Mouse (Mus musculus) hindbrain, postnatal 0 days (tissue): ENCODE measurements around the gene Klhl32. TPM values are rescaled to one million over a fixed set of nuclear protein-coding genes. Genes with fewer than 3 reads are reported as not detected.
"Not testable (repeated sequence)": the region's sequence is repeated elsewhere in the genome, so short reads cannot be mapped to it uniquely, and the experiment has no call there.

Experiments
- ATAC-seq: fragments of 200-750 bp; cut with Nextera tagmentation; 2 replicates; pipeline ENCODE4 v1.8.0; 2017; ENCODE audit warnings: mild to moderate bottlenecking, moderate TSS enrichment, moderate library complexity
- DNase-seq: peaks from one replicate; pipeline ENCODE4 v3.0.0-alpha.2; 2015; ENCODE audit warnings: low spot score
- H3K27ac ChIP-seq: fragments of 300-500 bp; sonication (generic); 2 replicates; pipeline ENCODE4 v1.5.1; 2014; ENCODE audit warnings: mild to moderate bottlenecking
- H3K27me3 ChIP-seq: fragments of 300-500 bp; sonication (generic); 2 replicates; pipeline ENCODE4 v1.6.1; 2014; ENCODE audit warnings: low read length, mixed read lengths; ENCODE audit not compliant: insufficient read depth
- H3K36me3 ChIP-seq: fragments of 300-500 bp; sonication (generic); 2 replicates; pipeline ENCODE4 v1.6.1; 2014; ENCODE audit warnings: low read length, mixed read lengths; ENCODE audit not compliant: insufficient read depth
- H3K4me1 ChIP-seq: fragments of 300-500 bp; sonication (generic); 2 replicates; pipeline ENCODE4 v1.6.1; 2014; ENCODE audit warnings: antibody characterized with exemption, low read length, mixed read lengths; ENCODE audit not compliant: insufficient read depth
- H3K4me2 ChIP-seq: fragments of 300-500 bp; sonication (generic); 2 replicates; pipeline ENCODE4 v1.6.1; 2014; ENCODE audit warnings: low read depth, mild to moderate bottlenecking, low read length, moderate library complexity, mixed read lengths
- H3K4me3 ChIP-seq: fragments of 300-500 bp; sonication (generic); 2 replicates; pipeline ENCODE4 v1.5.1; 2014; ENCODE audit warnings: low read length
- H3K9ac ChIP-seq: fragments of 300-500 bp; sonication (generic); replicated peaks from 2 replicates; pipeline ENCODE4 v1.6.1; 2014; ENCODE audit warnings: mild to moderate bottlenecking, low read length, moderate library complexity, mixed read lengths
- H3K9me3 ChIP-seq: fragments of 300-500 bp; sonication (generic); 2 replicates; pipeline ENCODE4 v1.6.1; 2016; ENCODE audit warnings: low read length, mixed read lengths
- CTCF ChIP-seq: IDR thresholded peaks from 2 replicates; pipeline ENCODE4 v1.5.1; 2016; ENCODE audit warnings: antibody characterized with exemption, control low read depth, low read depth
- WGBS: fragments of 180-500 bp; shearing (Covaris S2); extraction: QIAGEN DNeasy Blood & Tissue Kit; methylation state at CpG from one replicate; pipeline ENCODE4 v1.1.7; 2014; 5-methylcytosine and 5-hydroxymethylcytosine counted together
- polyA plus RNA-seq: library from polyadenylated mRNA; unstranded; fragments of >200 nt; fragmentation: Nextera tagmentation; extraction: Ambion mirVana; gene quantifications from 2 replicates; pipeline ENCODE4 v1.2.1, GENCODE M21; 2015
- total RNA-seq: library from RNA; depleted of rRNA; stranded (reverse); fragments of >200 nt; gene quantifications from 2 replicates; pipeline ENCODE4 v1.2.3, GENCODE M21; 2014

Klhl32 gene
- total and polyA plus RNA-seq, 2 experiments from 2014 or later, result 31.3 to 37.9 TPM

GRCm38 (mm10) chr4:24894625-24895024, 43.7 kb upstream of the Klhl32 start:
- Histone ChIP-seq H3K27ac (no peak overlapping the region), H3K9ac (no peak overlapping the region), H3K36me3 (no peaks in the 10 kb centered on the region), H3K9me3 (no peaks in the 10 kb centered on the region), H3K4me1 (peaks cover 6% of the 10 kb centered on the region), H3K4me3 (no peak overlapping the region), H3K4me2 (no peak overlapping the region), H3K27me3 (no peaks in the 10 kb centered on the region)
- ATAC-seq (no peak), DNase-seq (no peak)
- WGBS, result 81% methylated on average over 4 of the region's 4 CpGs
- no peak for TF ChIP-seq CTCF

- H3K4me1 ChIP-seq, H3K9ac ChIP-seq, ATAC-seq, DNase-seq, H3K4me2 ChIP-seq, H3K27me3 ChIP-seq, H3K36me3 ChIP-seq, H3K9me3 ChIP-seq, H3K27ac ChIP-seq, H3K4me3 ChIP-seq: not testable (repeated sequence)
- 63% methylated on average over 2 of the region's 2 CpGs for WGBS
These were observed 41.4 kb upstream of the Klhl32 start for GRCm38 (mm10) chr4:24892293-24892692.

GRCm38 (mm10) chr4:24889386-24889785, 38.5 kb upstream of the Klhl32 start:
- DNase-seq, H3K4me1 ChIP-seq, H3K9me3 ChIP-seq, H3K27ac ChIP-seq, ATAC-seq, H3K4me3 ChIP-seq, H3K27me3 ChIP-seq, H3K4me2 ChIP-seq, H3K9ac ChIP-seq, H3K36me3 ChIP-seq: not testable (repeated sequence)
- 31% methylated on average over 2 of the region's 2 CpGs for WGBS

DNA sequence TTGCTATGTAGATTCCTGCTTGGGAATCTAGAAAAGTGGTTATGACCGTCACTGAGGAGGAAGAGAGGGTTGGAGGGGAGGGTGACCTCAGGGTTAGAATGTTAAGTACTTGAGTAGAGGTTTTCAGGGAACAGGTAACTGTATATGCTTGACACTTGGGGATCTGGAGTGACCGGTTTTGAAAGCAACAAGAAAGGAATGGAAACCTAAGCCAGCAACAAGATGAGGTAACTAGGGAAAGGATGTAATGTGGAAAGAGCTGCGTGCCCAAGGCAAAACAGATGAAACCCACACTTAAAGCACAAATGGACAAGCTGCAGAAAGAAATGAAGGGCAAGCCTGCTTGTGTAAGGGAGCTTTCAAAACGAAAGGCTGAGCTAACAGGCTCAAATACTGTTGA, 18.3 kb upstream of the Klhl32 start:
- Histone ChIP-seq H3K9me3 (no peaks in the 10 kb centered on the region), H3K27ac (no peak overlapping the region), H3K27me3 (no peaks in the 10 kb centered on the region), H3K9ac (no peak overlapping the region), H3K4me2 (no peak overlapping the region), H3K36me3 (no peaks in the 10 kb centered on the region), H3K4me3 (no peak overlapping the region), H3K4me1 (no peaks in the 10 kb centered on the region)
- TF ChIP-seq CTCF, result no peak
- WGBS, result 73% methylated on average over 4 of the region's 4 CpGs
- ATAC-seq (no peak), DNase-seq (no peak)

DNA sequence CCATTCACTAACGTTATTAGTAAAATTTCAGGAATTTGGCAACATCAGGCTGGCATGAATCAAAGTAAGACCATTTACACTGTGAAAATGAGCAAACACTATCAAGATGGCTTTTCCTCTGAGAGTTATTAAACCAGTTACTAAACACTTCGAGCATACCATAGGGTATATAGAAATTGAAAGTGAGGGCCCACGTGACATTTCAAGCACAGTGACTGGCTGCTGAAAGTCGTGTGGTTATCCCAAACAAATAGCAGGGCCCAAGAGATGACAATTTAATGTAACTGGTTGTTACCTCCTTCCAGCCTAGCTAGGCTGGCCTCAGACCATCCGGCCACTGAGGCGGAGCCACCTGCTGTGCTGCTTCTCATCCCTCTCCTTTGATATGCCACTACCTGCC, 14.8 kb upstream of the Klhl32 start:
- TF ChIP-seq CTCF, result no peak
- Histone ChIP-seq H3K4me2 (no peak overlapping the region), H3K27ac (no peak overlapping the region), H3K9ac (no peak overlapping the region), H3K36me3 (no peaks in the 10 kb centered on the region), H3K27me3 (no peaks in the 10 kb centered on the region), H3K4me3 (no peak overlapping the region), H3K9me3 (no peaks in the 10 kb centered on the region), H3K4me1 (no peaks in the 10 kb centered on the region)
- ATAC-seq (no peak), DNase-seq (no peak)
- WGBS, result 49% methylated on average over 6 of the region's 6 CpGs

- no peaks in the 10 kb centered on the region for H3K9me3 ChIP-seq
- H3K27me3 ChIP-seq, result no peaks in the 10 kb centered on the region
- 63% methylated on average over 2 of the region's 2 CpGs for WGBS
- no peaks in the 10 kb centered on the region; the same call in 1 of the 2 replicates for H3K4me1 ChIP-seq
- no peak overlapping the region for H3K27ac ChIP-seq
- TF ChIP-seq CTCF, result no peak
- no peak overlapping the region for H3K4me3 ChIP-seq
- H3K36me3 ChIP-seq, result no peaks in the 10 kb centered on the region
- ATAC-seq, result no peak
- H3K9ac ChIP-seq, result no peak overlapping the region
- 0 out of 2 replicates have a peak overlapping the region, but pooled peaks have one; percentile 21 for H3K4me2 ChIP-seq
- DNase-seq, result no peak
These were observed 3.5 kb downstream of the Klhl32 start for GRCm38 (mm10) chr4:24847406-24847805.

DNA sequence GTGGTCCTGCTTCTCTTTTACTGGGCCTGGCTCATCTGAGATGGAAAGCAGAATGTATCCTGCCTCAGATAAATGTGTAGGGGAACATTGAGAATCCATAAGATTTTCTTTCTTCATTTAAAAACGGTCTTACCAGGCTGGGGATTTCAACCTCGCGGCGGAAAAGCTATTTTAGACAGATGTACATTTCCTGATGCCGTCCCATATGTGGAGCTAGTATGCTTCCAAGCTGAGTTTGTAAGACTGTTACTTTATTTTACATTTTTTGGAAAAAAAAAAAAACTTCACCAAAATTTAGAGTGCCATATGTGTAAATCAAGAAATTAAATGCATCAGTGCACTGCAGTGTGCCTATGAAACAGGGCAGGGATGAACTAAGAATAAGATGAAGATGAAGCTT, 5.4 kb downstream of the Klhl32 start:
- DNase-seq, result no peak
- no peak for ATAC-seq
- no peaks in the 10 kb centered on the region for H3K9me3 ChIP-seq
- H3K4me1 ChIP-seq, result no peaks in the 10 kb centered on the region; the same call in 1 of the 2 replicates
- no peaks in the 10 kb centered on the region for H3K36me3 ChIP-seq
- TF ChIP-seq CTCF, result no peak
- no peak overlapping the region for H3K27ac ChIP-seq
- H3K4me3 ChIP-seq, result no peak overlapping the region
- H3K4me2 ChIP-seq, result no peak overlapping the region
- no peaks in the 10 kb centered on the region for H3K27me3 ChIP-seq
- 83% methylated on average over 5 of the region's 5 CpGs for WGBS
- H3K9ac ChIP-seq, result no peak overlapping the region
